Mouse (Mus musculus): Measurements from ENCODE around the gene Osgep. TPM values are rescaled to one million over a fixed set of nuclear protein-coding genes. Genes with fewer than 3 reads are reported as not detected.
"Not testable (repeated sequence)": the region's sequence is repeated elsewhere in the genome, so short reads cannot be mapped to it uniquely, and the experiment has no call there.

Gene Osgep
- total RNA-seq, 2 experiments from 2014 or later = 30.9 to 35.2 TPM

- DNase-seq (ENCODE audit: low spot score in 2 of 2) = no peak
Measured at GRCm38 (mm10) chr14:50936649-50937048, 12.0 kb upstream of the Osgep start.

GRCm38 (mm10) chr14:50931493-50932020 is 6.9 kb upstream of the Osgep start:
- DNase-seq (ENCODE audit: low spot score in 2 of 2) = no peak

GRCm38 (mm10) chr14:50930754-50931492 is 6.2 kb upstream of the Osgep start, which contains the start of the genes Pip4p1 and Pnp:
Pip4p1 (minus strand) TSS chr14:50930856.
Pnp (plus strand) TSS chr14:50931082.
- peak; percentile 98 to 99 for DNase-seq (ENCODE audit: low spot score in 2 of 2)

- peak in 1 of 2 experiments; percentile 48 for DNase-seq (ENCODE audit: low spot score in 2 of 2)
Measured at GRCm38 (mm10) chr14:50930377-50930753, 5.7 kb upstream of the Osgep start.

GRCm38 (mm10) chr14:50929951-50930350 is 5.3 kb upstream of the Osgep start:
- DNase-seq (ENCODE audit: low spot score in 2 of 2) = no peak

GRCm38 (mm10) chr14:50927366-50927765 is 2.7 kb upstream of the Osgep start:
- DNase-seq (ENCODE audit: low spot score in 2 of 2) = no peak

- no peak for DNase-seq (ENCODE audit: low spot score in 2 of 2)
Measured at GRCm38 (mm10) chr14:50925111-50925920, 623 bp upstream of the Osgep start.

- not testable (repeated sequence) for DNase-seq (ENCODE audit: low spot score in 2 of 2)
Measured at GRCm38 (mm10) chr14:50923437-50923836, 1.3 kb downstream of the Osgep start.

- no peak for DNase-seq (ENCODE audit: low spot score in 2 of 2)
Measured at GRCm38 (mm10) chr14:50911356-50911755, 13.3 kb downstream of the Osgep start.

- no peak for DNase-seq (ENCODE audit: low spot score in 2 of 2)
Measured at GRCm38 (mm10) chr14:50908126-50908525, 16.6 kb downstream of the Osgep start.

- DNase-seq (ENCODE audit: low spot score in 2 of 2) = not testable (repeated sequence)
Measured at GRCm38 (mm10) chr14:50905327-50905726, 19.4 kb downstream of the Osgep start.

GRCm38 (mm10) chr14:50904828-50905129 is 19.9 kb downstream of the Osgep start:
- no peak for DNase-seq (ENCODE audit: low spot score in 2 of 2)

GRCm38 (mm10) chr14:50903973-50904827 is 20.5 kb downstream of the Osgep start:
- DNase-seq (ENCODE audit: low spot score in 2 of 2) = peak in 1 of 2 experiments; percentile 16

GRCm38 (mm10) chr14:50897992-50898391 is 26.7 kb downstream of the Osgep start:
- DNase-seq (ENCODE audit: low spot score in 2 of 2) = not testable (repeated sequence)

GRCm38 (mm10) chr14:50897374-50897765 is 27.3 kb downstream of the Osgep start, which contains the start of gene Klhl33:
Klhl33 (minus strand) TSS chr14:50897507.
- DNase-seq (ENCODE audit: low spot score in 2 of 2) = no peak

GRCm38 (mm10) chr14:50896747-50897373 is 27.8 kb downstream of the Osgep start:
- DNase-seq (ENCODE audit: low spot score in 2 of 2) = peak; percentile 40 to 49

GRCm38 (mm10) chr14:50895985-50896746 is 28.5 kb downstream of the Osgep start:
- DNase-seq (ENCODE audit: low spot score in 2 of 2) = peak; percentile 19 to 41

GRCm38 (mm10) chr14:50895407-50895806 is 29.3 kb downstream of the Osgep start:
- no peak for DNase-seq (ENCODE audit: low spot score in 2 of 2)

- DNase-seq (ENCODE audit: low spot score in 2 of 2) = no peak
Measured at GRCm38 (mm10) chr14:50892541-50893459, 31.9 kb downstream of the Osgep start.
